Mouse (Mus musculus) limb, embryonic 10.5 days (tissue): ENCODE measurements at regions not wholly inside any gene's neighbourhood (a gene's known extent, or its start where the extent isn't known, plus 50 kb on each side); places are given as distances from the start of the nearest gene placed in this dataset.
"Not testable (repeated sequence)": the region's sequence is repeated elsewhere in the genome, so short reads cannot be mapped to it uniquely, and the experiment has no call there.

ENCODE experiments used
- DNase-seq: peaks from one replicate; pipeline ENCODE4 v3.0.0-alpha.2; 2017; ENCODE audit warnings: low spot score
- H3K27ac ChIP-seq: fragments of 300-500 bp; sonication (generic); 2 replicates; pipeline ENCODE4 v1.5.1; 2016; ENCODE audit warnings: mild to moderate bottlenecking
- H3K27me3 ChIP-seq: fragments of 300-500 bp; sonication (generic); 2 replicates; pipeline ENCODE4 v1.6.1; 2016; ENCODE audit warnings: low read depth, mild to moderate bottlenecking; ENCODE audit not compliant: poor library complexity, severe bottlenecking
- H3K36me3 ChIP-seq: fragments of 300-500 bp; sonication (generic); 2 replicates; pipeline ENCODE4 v1.6.1; 2016; ENCODE audit warnings: mild to moderate bottlenecking, moderate library complexity
- H3K4me1 ChIP-seq: fragments of 300-500 bp; sonication (generic); 2 replicates; pipeline ENCODE4 v1.6.1; 2016
- H3K4me3 ChIP-seq: fragments of 300-500 bp; sonication (generic); 2 replicates; pipeline ENCODE4 v1.5.1; 2016; ENCODE audit warnings: mild to moderate bottlenecking, moderate library complexity
- H3K9me3 ChIP-seq: fragments of 300-500 bp; sonication (generic); replicated peaks from 2 replicates; pipeline ENCODE4 v1.6.1; 2016; ENCODE audit warnings: mild to moderate bottlenecking
- WGBS: fragments of 180-500 bp; shearing (Covaris S2); methylation state at CpG from one replicate; pipeline ENCODE4 v1.1.7; 2016; 5-methylcytosine and 5-hydroxymethylcytosine counted together

DNA sequence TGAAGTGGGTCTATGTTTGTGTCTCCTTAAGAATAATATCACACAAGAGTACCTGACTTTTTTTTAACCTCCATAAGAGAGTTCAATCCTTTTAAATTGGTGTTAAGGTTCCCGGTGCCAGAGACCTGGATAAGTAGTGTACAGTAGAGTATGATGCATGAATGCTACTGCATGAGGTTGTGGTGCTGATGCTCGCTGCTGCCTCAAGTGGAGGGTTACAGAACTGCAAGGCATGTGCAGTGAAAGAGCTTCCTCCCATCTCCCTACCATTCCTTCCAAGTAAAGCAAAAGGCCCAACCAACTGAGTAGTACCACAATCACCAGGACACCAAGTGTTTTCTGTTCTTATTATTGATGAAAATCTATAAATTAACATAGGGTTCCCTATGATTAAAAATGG is 227.5 kb downstream of the Plod2 start:
- H3K4me1 ChIP-seq: peaks cover 26% of the 10 kb centered on the region
- H3K27ac ChIP-seq: no peak overlapping the region
- no peaks in the 10 kb centered on the region for H3K27me3 ChIP-seq
- no peaks in the 10 kb centered on the region for H3K9me3 ChIP-seq
- WGBS: 59% methylated on average over 2 of the region's 2 CpGs
- DNase-seq: no peak
- no peak overlapping the region for H3K4me3 ChIP-seq
- no peaks in the 10 kb centered on the region for H3K36me3 ChIP-seq

DNA sequence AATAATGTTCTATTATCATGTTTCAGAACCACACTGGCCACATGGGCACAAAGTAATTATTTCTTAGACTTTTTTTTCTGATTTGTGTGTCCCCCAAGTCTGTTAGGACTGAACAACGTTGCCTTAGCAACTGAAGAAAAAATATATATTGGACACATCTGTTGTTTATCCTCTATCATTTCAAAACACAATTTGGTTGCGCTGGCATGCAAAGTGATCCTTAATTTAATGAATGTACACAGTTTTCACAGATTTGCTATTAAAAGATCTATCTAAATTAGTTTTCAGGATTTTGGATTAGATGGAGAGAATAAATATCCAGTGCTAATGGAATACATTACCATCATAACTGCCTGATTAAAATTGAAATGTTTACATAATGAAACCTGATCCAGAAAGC is 229.0 kb downstream of the Plod2 start:
- H3K27ac ChIP-seq: no peak overlapping the region

GRCm38 (mm10) chr9:92771716-92772115 is 229.7 kb downstream of the Plod2 start:
- H3K36me3 ChIP-seq: no peaks in the 10 kb centered on the region
- 29% methylated on average over 3 of the region's 3 CpGs for WGBS
- no peak overlapping the region for H3K27ac ChIP-seq
- H3K9me3 ChIP-seq: no peaks in the 10 kb centered on the region
- no peak for DNase-seq
- peaks cover 26% of the 10 kb centered on the region for H3K4me1 ChIP-seq
- no peaks in the 10 kb centered on the region for H3K27me3 ChIP-seq
- no peak overlapping the region for H3K4me3 ChIP-seq

More for the DNA sequence above, 229.0 kb downstream of the Plod2 start:
- H3K4me1 ChIP-seq: peaks cover 26% of the 10 kb centered on the region
- no peak overlapping the region for H3K4me3 ChIP-seq
- H3K9me3 ChIP-seq: no peaks in the 10 kb centered on the region
- WGBS: 81% methylated on average over 2 of the region's 2 CpGs
- no peak for DNase-seq
- H3K27me3 ChIP-seq: no peaks in the 10 kb centered on the region
- no peaks in the 10 kb centered on the region for H3K36me3 ChIP-seq

GRCm38 (mm10) chr9:92782922-92783454 is 241.0 kb downstream of the Plod2 start:
- DNase-seq: no peak
- no peaks in the 10 kb centered on the region for H3K9me3 ChIP-seq
- H3K4me3 ChIP-seq: no peak overlapping the region

DNA sequence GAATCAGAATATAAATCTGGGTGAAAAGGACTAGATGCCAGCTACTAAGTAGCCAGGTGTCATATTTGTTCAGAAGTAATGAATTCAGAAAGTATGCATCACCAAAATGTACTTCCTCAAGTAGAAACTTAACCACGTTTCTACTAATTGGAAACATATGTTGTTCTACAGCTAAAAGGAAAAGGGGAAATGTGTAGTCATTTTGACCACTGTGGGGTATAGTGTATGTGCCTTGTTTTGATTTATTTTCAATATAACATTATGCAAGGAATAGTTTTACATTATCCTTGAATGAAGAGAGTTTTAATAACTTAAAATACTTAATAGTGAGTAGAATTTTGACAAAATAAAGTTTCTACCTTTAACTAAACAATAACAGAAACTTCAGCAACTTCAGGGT is 257.7 kb downstream of the Plod2 start:
- no peak overlapping the region for H3K4me3 ChIP-seq
- no peaks in the 10 kb centered on the region for H3K4me1 ChIP-seq
- H3K9me3 ChIP-seq: no peaks in the 10 kb centered on the region
- WGBS: 14% methylated on average over 1 of the region's 1 CpGs
- H3K36me3 ChIP-seq: no peaks in the 10 kb centered on the region
- H3K27ac ChIP-seq: no peak overlapping the region
- H3K27me3 ChIP-seq: no peaks in the 10 kb centered on the region
- DNase-seq: no peak

More at GRCm38 (mm10) chr9:92782922-92783454, 241.0 kb downstream of the Plod2 start:
- Histone ChIP-seq H3K27me3 (no peaks in the 10 kb centered on the region), H3K36me3 (no peaks in the 10 kb centered on the region), H3K4me1 (no peaks in the 10 kb centered on the region), H3K27ac (no peak overlapping the region)

GRCm38 (mm10) chr9:92809469-92809868 is 267.4 kb downstream of the Plod2 start:
- Histone ChIP-seq H3K27me3 (no peaks in the 10 kb centered on the region), H3K36me3 (no peaks in the 10 kb centered on the region), H3K4me1 (no peaks in the 10 kb centered on the region), H3K9me3 (no peaks in the 10 kb centered on the region), H3K4me3 (no peak overlapping the region), H3K27ac (no peak overlapping the region)
- DNase-seq: no peak

GRCm38 (mm10) chr9:92820721-92821120 is 278.7 kb downstream of the Plod2 start:
- WGBS: 78% methylated on average over 11 of the region's 11 CpGs
- DNase-seq: no peak
- Histone ChIP-seq H3K27ac (no peak overlapping the region), H3K4me1 (no peaks in the 10 kb centered on the region), H3K9me3 (no peaks in the 10 kb centered on the region), H3K36me3 (no peaks in the 10 kb centered on the region), H3K27me3 (no peaks in the 10 kb centered on the region), H3K4me3 (no peak overlapping the region)

GRCm38 (mm10) chr9:92826708-92827353 is 284.8 kb downstream of the Plod2 start:
- Histone ChIP-seq H3K4me3 (no peak overlapping the region), H3K27ac (no peak overlapping the region), H3K9me3 (no peaks in the 10 kb centered on the region), H3K27me3 (no peaks in the 10 kb centered on the region), H3K4me1 (no peaks in the 10 kb centered on the region), H3K36me3 (no peaks in the 10 kb centered on the region)
- no peak for DNase-seq

GRCm38 (mm10) chr9:92836156-92836555 is 294.1 kb downstream of the Plod2 start:
- H3K36me3 ChIP-seq, H3K9me3 ChIP-seq, H3K4me3 ChIP-seq, H3K27me3 ChIP-seq, H3K4me1 ChIP-seq, DNase-seq, H3K27ac ChIP-seq: not testable (repeated sequence)
- 93% methylated on average over 2 of the region's 2 CpGs for WGBS

GRCm38 (mm10) chr9:92856410-92857083 is 314.5 kb downstream of the Plod2 start:
- no peaks in the 10 kb centered on the region for H3K4me1 ChIP-seq
- no peaks in the 10 kb centered on the region for H3K9me3 ChIP-seq
- no peak overlapping the region for H3K27ac ChIP-seq
- H3K4me3 ChIP-seq: no peak overlapping the region
- no peaks in the 10 kb centered on the region for H3K27me3 ChIP-seq
- 91% methylated on average over 7 of the region's 7 CpGs for WGBS
- DNase-seq: no peak
- no peaks in the 10 kb centered on the region for H3K36me3 ChIP-seq

- Histone ChIP-seq H3K9me3 (no peaks in the 10 kb centered on the region), H3K4me3 (no peak overlapping the region), H3K27me3 (no peaks in the 10 kb centered on the region), H3K4me1 (no peaks in the 10 kb centered on the region), H3K27ac (no peak overlapping the region), H3K36me3 (no peaks in the 10 kb centered on the region)
- 91% methylated on average over 6 of the region's 6 CpGs for WGBS
- DNase-seq: no peak
Measured at GRCm38 (mm10) chr9:92865822-92866221, 323.8 kb downstream of the Plod2 start.

- H3K9me3 ChIP-seq: no peaks in the 10 kb centered on the region
- no peak overlapping the region for H3K27ac ChIP-seq
- peak; percentile 34 for DNase-seq
- no peaks in the 10 kb centered on the region for H3K27me3 ChIP-seq
- H3K36me3 ChIP-seq: no peaks in the 10 kb centered on the region
- no peaks in the 10 kb centered on the region for H3K4me1 ChIP-seq
- H3K4me3 ChIP-seq: no peak overlapping the region
- 37% methylated on average over 4 of the region's 4 CpGs for WGBS
Measured at GRCm38 (mm10) chr9:92878589-92878988, 336.6 kb downstream of the Plod2 start.

GRCm38 (mm10) chr9:92879812-92880211 is 337.8 kb downstream of the Plod2 start:
- no peak overlapping the region for H3K4me3 ChIP-seq
- DNase-seq: no peak
- no peaks in the 10 kb centered on the region for H3K27me3 ChIP-seq
- WGBS: 84% methylated on average over 2 of the region's 2 CpGs
- H3K36me3 ChIP-seq: no peaks in the 10 kb centered on the region
- H3K27ac ChIP-seq: no peak overlapping the region
- H3K9me3 ChIP-seq: no peaks in the 10 kb centered on the region
- no peaks in the 10 kb centered on the region for H3K4me1 ChIP-seq
